Mouse (Mus musculus) lung, postnatal 14 days (tissue): Measurements from ENCODE around the gene Inka2.

ENCODE experiments used
- DNase-seq: peaks from one replicate; pipeline ENCODE4 v3.0.0; 2021

Inka2 gene

GRCm38 (mm10) chr3:105704031-105705008, at the start of gene Inka2:
TSS of gene Inka2 (plus strand) at chr3:105704599.
- DNase-seq, result peak; percentile 77

- DNase-seq, result no peak
Observed at GRCm38 (mm10) chr3:105655031-105655585, 49.3 kb upstream of the Inka2 start.

- no peak for DNase-seq
Observed at GRCm38 (mm10) chr3:105660530-105660929, 43.9 kb upstream of the Inka2 start.

DNA sequence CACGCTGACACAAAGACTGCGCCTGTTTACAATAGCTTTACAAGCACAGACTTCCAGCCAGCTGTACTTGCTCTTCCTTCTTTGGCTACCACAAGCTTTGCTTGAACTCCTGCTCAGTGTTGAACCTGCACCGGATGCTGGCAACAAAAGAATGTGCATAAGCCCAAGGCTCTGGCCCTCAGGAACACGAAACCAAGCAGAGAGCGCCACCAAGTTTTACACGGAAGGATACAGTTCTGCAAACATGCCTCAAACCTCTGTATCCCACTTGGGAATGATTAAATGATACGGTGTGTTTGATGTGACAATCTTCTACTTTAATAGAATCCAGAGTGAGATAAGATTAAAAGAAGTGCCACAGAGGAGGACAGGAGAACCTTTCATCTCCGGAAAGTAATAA, 41.4 kb upstream of the Inka2 start:
- no peak for DNase-seq

- no peak for DNase-seq
Observed at GRCm38 (mm10) chr3:105665105-105665765, 39.2 kb upstream of the Inka2 start.

- no peak for DNase-seq
Observed at GRCm38 (mm10) chr3:105666996-105667523, 37.3 kb upstream of the Inka2 start.

DNA sequence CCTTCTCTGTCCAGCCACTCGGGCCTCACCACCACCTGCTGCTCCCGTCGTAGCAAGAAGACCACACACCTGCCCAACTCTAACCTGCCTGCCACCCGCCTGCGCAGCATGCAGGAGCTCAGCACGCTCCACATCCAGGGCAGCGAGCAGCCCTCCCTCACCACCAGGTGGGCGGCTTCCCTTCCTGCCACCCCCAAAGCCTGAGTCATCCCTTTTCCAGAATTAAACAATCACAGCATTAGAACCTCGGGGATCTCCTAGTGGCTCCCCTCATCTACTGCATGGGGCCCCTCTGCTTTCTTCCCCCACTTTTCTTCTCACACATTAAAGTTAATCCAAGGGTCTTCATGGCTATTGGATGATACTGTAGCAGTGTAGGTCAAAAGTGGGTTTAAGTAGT, 36.2 kb upstream of the Inka2 start:
- DNase-seq, result no peak

DNA sequence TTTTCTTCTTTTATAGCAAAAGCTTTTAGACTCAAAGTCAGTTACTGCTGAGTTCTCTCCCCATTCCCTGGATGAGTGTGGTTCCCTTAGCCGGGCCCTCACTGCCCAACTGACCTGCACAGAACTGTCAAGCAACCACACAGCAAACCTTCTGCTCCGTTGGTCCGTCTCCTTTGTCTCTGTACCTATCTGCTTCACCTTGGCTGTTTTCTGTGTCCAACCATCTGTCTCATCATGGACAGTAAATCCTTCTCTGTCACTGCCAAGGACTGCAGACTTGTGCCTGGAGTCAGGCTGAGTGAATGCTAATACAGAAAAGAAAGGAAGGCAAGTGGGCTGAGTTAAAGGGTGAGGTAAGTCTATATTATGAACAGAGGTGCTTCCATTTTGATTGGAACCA, 34.6 kb upstream of the Inka2 start:
- DNase-seq, result no peak

DNA sequence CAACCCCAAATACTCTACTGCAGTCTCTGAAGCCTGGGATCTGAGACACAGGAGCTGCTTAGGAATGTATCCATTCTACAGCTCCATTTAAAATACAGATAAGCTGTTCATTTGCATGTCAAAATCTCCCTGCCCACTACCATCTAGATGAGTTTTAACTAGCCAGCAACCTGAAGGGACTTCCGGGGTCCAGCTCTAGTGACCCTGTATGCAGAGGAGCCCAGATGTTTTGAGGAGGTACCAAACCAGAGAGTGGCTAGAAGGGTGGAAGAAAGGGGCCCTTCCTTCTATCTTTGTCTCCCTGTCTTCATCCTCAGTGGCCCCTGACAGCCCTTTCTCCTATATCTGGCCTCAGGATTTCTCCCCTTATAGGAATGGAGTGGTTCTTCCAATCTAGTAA, 33.6 kb upstream of the Inka2 start:
- no peak for DNase-seq

- DNase-seq, result peak; percentile 79
Observed at GRCm38 (mm10) chr3:105674595-105675218, 29.7 kb upstream of the Inka2 start.

DNA sequence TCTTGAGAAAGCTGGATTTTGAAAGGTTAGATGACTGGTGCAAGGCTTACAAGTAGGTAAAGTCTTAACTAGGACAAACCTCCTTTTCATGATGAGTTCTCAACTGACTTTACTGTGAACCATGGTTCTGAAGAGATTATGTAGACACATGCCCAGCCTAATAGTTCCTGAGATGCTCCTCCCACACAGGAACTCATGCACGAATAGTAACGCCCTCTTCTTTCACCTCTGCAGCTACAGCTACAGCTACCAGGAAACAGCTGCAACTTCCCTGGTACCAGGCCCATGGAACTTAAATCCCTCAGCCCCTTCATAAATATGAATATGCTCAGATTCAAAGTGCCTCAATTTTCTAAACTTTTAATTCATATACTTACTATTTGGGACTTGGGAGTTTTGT, 28.5 kb upstream of the Inka2 start:
- DNase-seq, result no peak

DNA sequence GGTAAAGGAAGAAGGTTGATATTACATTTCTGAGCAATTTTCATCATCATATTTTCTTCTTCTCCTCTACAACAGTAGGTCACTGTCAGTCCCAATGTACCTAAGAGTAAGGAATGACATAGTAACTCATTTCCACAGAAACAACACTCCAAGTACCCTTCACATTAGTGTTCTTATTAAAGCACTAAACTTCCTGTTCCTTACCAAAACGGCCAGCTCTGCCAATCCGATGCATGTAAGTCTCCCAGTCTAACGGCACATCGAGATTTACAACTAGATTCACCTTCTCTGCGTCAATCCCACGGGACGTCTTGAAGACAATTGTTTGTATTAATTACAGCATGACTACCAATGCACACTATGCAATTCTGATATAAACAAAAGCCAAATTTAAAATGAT, 24.1 kb upstream of the Inka2 start:
- DNase-seq, result no peak

- DNase-seq, result no peak
Observed at GRCm38 (mm10) chr3:105686394-105687323, 17.7 kb upstream of the Inka2 start.

- peak; percentile 95 for DNase-seq
Observed at GRCm38 (mm10) chr3:105687324-105688060, 16.9 kb upstream of the Inka2 start, which contains the start of gene Ddx20. TSS of gene Ddx20 (minus strand) at chr3:105687574.

GRCm38 (mm10) chr3:105688536-105688935, 15.9 kb upstream of the Inka2 start:
- DNase-seq, result no peak

DNA sequence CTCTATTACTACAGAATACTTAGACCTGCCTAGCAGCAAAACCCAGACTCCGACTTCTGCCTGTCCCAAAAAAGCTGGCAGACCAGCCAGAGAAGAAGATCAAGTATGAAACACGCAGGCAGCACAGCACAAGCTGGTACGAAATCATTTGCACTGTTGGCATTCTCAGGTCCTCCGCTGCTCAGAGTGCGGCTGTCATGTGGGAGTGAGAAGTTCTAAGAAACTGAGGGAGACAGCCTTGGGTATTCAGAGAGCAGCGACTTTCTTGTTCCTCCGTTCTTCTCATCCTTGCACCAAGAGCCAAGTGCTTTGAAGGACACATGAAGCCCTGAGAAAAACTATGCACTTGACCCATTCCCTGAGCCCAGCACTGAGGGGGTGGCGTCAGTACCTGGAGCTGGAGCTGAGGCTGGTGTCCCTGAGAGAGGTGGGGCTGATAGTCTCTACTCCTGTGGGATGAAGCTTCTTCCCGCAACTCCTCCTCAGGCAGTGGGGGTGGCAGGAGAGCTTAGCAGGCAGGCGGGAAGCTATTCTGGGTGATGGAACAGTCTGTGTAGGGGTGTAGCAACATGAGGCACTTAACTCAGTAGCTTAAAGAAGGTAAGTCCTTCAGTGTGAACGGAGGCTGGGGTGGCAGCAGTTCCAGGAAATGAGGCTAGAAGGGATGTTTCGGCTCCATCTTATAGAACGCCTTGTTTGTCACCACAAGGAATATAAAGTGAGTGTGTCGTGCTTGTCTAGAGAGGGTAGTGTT, 10.9 kb upstream of the Inka2 start:
- DNase-seq, result no peak

DNA sequence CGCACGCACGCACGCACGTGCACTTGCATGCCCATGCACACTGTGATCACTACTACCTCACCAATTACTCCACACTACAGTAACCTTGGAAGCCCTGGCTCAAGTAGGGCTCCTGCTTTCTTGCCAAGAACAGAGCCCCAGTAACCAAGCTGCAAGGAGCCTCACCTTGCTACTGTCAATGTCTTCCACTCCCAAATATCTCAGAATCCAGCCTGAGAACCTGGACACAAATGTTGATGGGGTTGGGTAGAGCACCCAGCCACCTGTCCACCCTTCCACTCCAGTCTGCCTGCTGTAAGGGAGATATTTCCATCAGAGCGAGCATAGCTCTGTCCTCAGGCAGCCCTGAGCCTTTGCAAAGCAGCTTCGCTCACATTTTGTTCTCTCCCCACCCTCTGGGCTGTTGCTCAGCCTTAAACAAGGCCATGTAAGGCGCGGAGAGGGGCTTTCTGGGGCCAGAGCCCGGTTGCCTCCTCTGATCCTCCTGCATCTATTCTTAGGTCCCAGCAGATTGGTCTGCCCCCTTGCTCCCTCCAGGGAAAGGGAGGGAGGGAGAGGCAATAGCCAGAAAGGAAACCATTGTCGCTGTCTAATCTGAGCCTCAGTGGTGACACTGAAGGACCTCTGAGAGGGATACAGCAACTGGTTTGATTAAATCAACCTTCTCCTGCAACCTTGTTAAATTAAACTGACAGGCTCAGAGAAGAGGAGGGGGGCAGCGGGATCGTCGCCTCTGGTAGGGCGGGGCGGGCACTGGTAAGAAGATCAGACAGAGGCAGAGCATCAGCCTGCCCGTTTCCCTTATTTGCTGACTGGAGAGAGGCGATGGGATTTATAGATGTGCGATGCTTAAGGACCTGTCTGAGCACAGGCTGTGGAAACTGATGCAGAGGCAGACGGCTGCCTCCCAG, 8.7 kb upstream of the Inka2 start:
- DNase-seq, result no peak

GRCm38 (mm10) chr3:105696387-105697147, 7.8 kb upstream of the Inka2 start:
- DNase-seq, result no peak

DNA sequence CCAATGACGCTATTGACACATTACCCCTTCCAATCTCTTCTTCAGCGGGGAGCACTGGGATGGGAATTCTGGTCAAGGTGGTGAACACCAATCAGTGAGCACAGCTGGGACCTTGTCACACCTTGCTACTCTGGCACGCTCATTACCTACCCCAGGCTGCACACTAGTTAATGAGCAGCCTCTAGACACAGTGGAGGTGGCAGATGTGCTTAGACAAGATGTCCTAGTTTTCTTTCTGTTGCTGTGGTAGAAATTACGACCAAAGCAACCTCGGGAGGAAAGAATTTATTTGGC, 7.3 kb upstream of the Inka2 start:
- DNase-seq, result no peak
